Mouse (Mus musculus) mature B cell (primary cell): Measurements from ENCODE around the gene Ptprj.
"Not testable (repeated sequence)": the region's sequence is repeated elsewhere in the genome, so short reads cannot be mapped to it uniquely, and the experiment has no call there.

Source experiments
- in situ Hi-C: fragments of 300-500 bp; cut with MboI; formaldehyde crosslinking; loops from 2 replicates; pipeline ENCODE4 v1.14.3; 2019

Gene Ptprj

GRCm38 (mm10) chr2:90577451-90578279 is 2.8 kb downstream of the Ptprj start:
- in situ Hi-C loops: loop anchor here (5.0 kb wide), 1 partner anchor 100 kb away; the partner anchor contains the start of gene Nup160

- in situ Hi-C loops: loop anchor here (5.0 kb wide), 1 partner anchor 100 kb away; the partner anchor contains the start of gene Nup160
Observed at GRCm38 (mm10) chr2:90576936-90577335, 3.5 kb downstream of the Ptprj start.

- in situ Hi-C loops: loop anchor here (5.0 kb wide), 1 partner anchor 101 kb away; the partner anchor contains the start of gene Nup160
Observed at GRCm38 (mm10) chr2:90576411-90576810, 4.0 kb downstream of the Ptprj start.

GRCm38 (mm10) chr2:90575713-90576112 is 4.7 kb downstream of the Ptprj start:
- in situ Hi-C loops: loop anchor here (5.0 kb wide), 1 partner anchor 102 kb away; the partner anchor contains the start of gene Nup160

- in situ Hi-C loops: loop anchor here (5.0 kb wide), 1 partner anchor 102 kb away; the partner anchor contains the start of gene Nup160
Observed at GRCm38 (mm10) chr2:90575116-90575515, 5.3 kb downstream of the Ptprj start.

GRCm38 (mm10) chr2:90574536-90574935 is 5.9 kb downstream of the Ptprj start:
- in situ Hi-C loops: no loop called here

- in situ Hi-C loops: no loop called here
Observed at GRCm38 (mm10) chr2:90573640-90574526, 6.6 kb downstream of the Ptprj start.

GRCm38 (mm10) chr2:90572126-90572525 is 8.3 kb downstream of the Ptprj start:
- in situ Hi-C loops: no loop called here

- in situ Hi-C loops: not testable (repeated sequence)
Observed at GRCm38 (mm10) chr2:90571399-90571798, 9.0 kb downstream of the Ptprj start.

- in situ Hi-C loops: no loop called here
Observed at GRCm38 (mm10) chr2:90570871-90571270, 9.6 kb downstream of the Ptprj start.

- in situ Hi-C loops: no loop called here
Observed at GRCm38 (mm10) chr2:90570216-90570615, 10.2 kb downstream of the Ptprj start.

- in situ Hi-C loops: no loop called here
Observed at GRCm38 (mm10) chr2:90568961-90569481, 11.4 kb downstream of the Ptprj start.

GRCm38 (mm10) chr2:90568091-90568490 is 12.4 kb downstream of the Ptprj start:
- in situ Hi-C loops: no loop called here

- in situ Hi-C loops: no loop called here
Observed at GRCm38 (mm10) chr2:90566773-90567528, 13.5 kb downstream of the Ptprj start.

GRCm38 (mm10) chr2:90566046-90566445 is 14.4 kb downstream of the Ptprj start:
- in situ Hi-C loops: no loop called here

GRCm38 (mm10) chr2:90565192-90565929 is 15.1 kb downstream of the Ptprj start:
- in situ Hi-C loops: no loop called here

- in situ Hi-C loops: no loop called here
Observed at GRCm38 (mm10) chr2:90564552-90564951, 15.9 kb downstream of the Ptprj start.

- in situ Hi-C loops: no loop called here
Observed at GRCm38 (mm10) chr2:90563171-90563570, 17.3 kb downstream of the Ptprj start.

GRCm38 (mm10) chr2:90562126-90562670 is 18.2 kb downstream of the Ptprj start:
- in situ Hi-C loops: no loop called here

- in situ Hi-C loops: no loop called here
Observed at GRCm38 (mm10) chr2:90560197-90560843, 20.1 kb downstream of the Ptprj start.
